Mouse (Mus musculus) intestine, postnatal 0 days (tissue): ENCODE data around the gene Pmepa1. TPM values are rescaled to one million over a fixed set of nuclear protein-coding genes. Genes with fewer than 3 reads are reported as not detected.

ENCODE experiments used
- ATAC-seq: fragments of 200-750 bp; cut with Nextera tagmentation; 2 replicates; pipeline ENCODE4 v1.8.0; 2017; ENCODE audit warnings: mild to moderate bottlenecking, moderate TSS enrichment, moderate library complexity
- H3K27ac ChIP-seq: fragments of 300-500 bp; sonication (generic); 2 replicates; pipeline ENCODE4 v1.5.1; 2014; ENCODE audit warnings: mild to moderate bottlenecking, low read depth, low read length, moderate library complexity
- H3K27me3 ChIP-seq: fragments of 300-500 bp; sonication (generic); replicated peaks from 2 replicates; pipeline ENCODE4 v1.6.1; 2014; ENCODE audit warnings: low read length, mixed read lengths; ENCODE audit not compliant: control insufficient read depth, insufficient read depth
- H3K36me3 ChIP-seq: fragments of 300-500 bp; sonication (generic); 2 replicates; pipeline ENCODE4 v1.6.1; 2014; ENCODE audit warnings: mild to moderate bottlenecking, moderate library complexity; ENCODE audit not compliant: control insufficient read depth, insufficient read depth
- H3K4me1 ChIP-seq: fragments of 300-500 bp; sonication (generic); replicated peaks from 2 replicates; pipeline ENCODE4 v1.6.1; 2014; ENCODE audit warnings: antibody characterized with exemption, low read length, mixed read lengths; ENCODE audit not compliant: control insufficient read depth, insufficient read depth
- H3K4me2 ChIP-seq: fragments of 300-500 bp; sonication (generic); replicated peaks from 2 replicates; pipeline ENCODE4 v1.6.1; 2014; ENCODE audit warnings: low read depth, mild to moderate bottlenecking, moderate library complexity
- H3K4me3 ChIP-seq: fragments of 300-500 bp; sonication (generic); 2 replicates; pipeline ENCODE4 v1.5.1; 2014; ENCODE audit warnings: low read depth, low read length
- H3K9ac ChIP-seq: fragments of 300-500 bp; sonication (generic); 2 replicates; pipeline ENCODE4 v1.6.1; 2014; ENCODE audit warnings: mild to moderate bottlenecking, low read depth, low read length
- H3K9me3 ChIP-seq: fragments of 300-500 bp; sonication (generic); 2 replicates; pipeline ENCODE4 v1.6.1; 2016; ENCODE audit warnings: mixed run types; ENCODE audit not compliant: control insufficient read depth
- CTCF ChIP-seq: sonication (generic); IDR thresholded peaks from 2 replicates; pipeline ENCODE4 v1.5.1; 2016; ENCODE audit warnings: low read depth, mild to moderate bottlenecking, control low read depth, antibody characterized with exemption, moderate library complexity
- WGBS: fragments of 180-500 bp; shearing (Covaris S2); extraction: QIAGEN DNeasy Blood & Tissue Kit; methylation state at CpG from one replicate; pipeline ENCODE4 v1.1.7; 2014; 5-methylcytosine and 5-hydroxymethylcytosine counted together
- polyA plus RNA-seq: library from polyadenylated mRNA; unstranded; fragments of >200 nt; fragmentation: Nextera tagmentation; extraction: Ambion mirVana; gene quantifications from 2 replicates; pipeline ENCODE4 v1.2.1, GENCODE M21; 2015

Pmepa1 gene
- polyA plus RNA-seq, 1 experiment from 2014 or later, result 5.9 TPM

DNA sequence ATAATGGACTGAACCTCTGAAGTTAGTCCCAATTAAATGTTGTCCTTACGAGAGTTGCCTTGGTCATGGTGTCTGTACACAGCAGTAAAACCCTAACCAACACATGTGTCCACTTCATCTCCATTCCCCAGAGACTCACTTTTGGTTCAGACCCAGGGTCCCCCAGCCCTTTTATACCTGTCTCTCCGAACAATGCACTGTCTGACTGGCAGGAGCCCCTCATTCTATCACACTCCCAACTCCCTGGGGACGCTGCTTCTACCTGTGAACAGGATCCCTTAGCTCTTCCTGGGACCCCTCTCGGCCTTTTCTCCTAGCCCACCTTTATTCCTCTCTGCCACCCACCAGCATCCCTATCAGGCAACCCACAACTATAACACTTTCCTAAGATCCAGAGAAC is 81.5 kb downstream of the Pmepa1 start:
- Histone ChIP-seq H3K27me3 (no peaks in the 10 kb centered on the region), H3K9me3 (no peaks in the 10 kb centered on the region), H3K4me3 (no peak overlapping the region), H3K27ac (no peak overlapping the region), H3K4me1 (no peaks in the 10 kb centered on the region), H3K4me2 (no peak overlapping the region), H3K9ac (no peak overlapping the region), H3K36me3 (no peaks in the 10 kb centered on the region)
- TF ChIP-seq CTCF, result no peak
- ATAC-seq, result no peak
- WGBS, result 85% methylated on average over 4 of the region's 4 CpGs

DNA sequence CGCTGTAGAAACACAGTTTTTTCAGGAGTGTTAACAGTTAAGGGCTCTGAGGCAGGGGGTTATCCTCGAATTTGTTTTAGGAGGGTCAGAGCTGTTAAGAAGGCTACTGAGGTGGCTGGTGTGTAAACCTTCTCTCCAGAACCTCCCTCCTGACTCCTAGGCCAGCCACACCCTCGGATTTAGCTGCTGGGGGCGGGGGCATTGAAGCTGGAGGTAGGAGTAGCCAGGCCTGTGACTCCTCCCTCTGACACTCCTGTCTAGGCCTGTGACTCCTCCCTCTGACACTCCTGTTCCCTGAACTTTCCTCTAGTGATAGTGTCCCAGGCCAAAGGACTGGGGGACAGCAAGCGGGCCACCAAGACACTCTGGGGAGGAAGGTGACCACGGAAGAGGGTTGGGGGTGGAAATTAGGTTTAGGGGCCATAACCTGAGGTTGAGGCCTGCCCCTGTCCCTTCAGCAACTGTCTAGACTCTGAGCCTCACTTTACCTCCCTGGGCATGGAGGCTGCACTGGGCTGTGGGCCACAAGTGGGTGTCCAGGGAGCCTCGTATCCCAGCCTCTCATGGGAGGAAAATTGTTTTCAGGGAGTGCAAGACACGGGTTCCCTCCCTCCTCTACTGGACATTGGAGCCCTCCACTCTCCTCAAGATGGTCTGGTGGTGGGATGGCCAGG is 89.0 kb downstream of the Pmepa1 start:
- H3K4me3 ChIP-seq, result no peak overlapping the region
- no peak for TF ChIP-seq CTCF
- no peak overlapping the region for H3K9ac ChIP-seq
- WGBS, result 37% methylated on average over 8 of the region's 8 CpGs
- peak; percentile 80 for ATAC-seq
- peak overlapping the region; percentile 45 for H3K4me2 ChIP-seq
- no peaks in the 10 kb centered on the region for H3K4me1 ChIP-seq
- H3K27me3 ChIP-seq, result no peaks in the 10 kb centered on the region; the same call in 1 of the 2 replicates
- no peak overlapping the region for H3K27ac ChIP-seq
- H3K36me3 ChIP-seq, result no peaks in the 10 kb centered on the region
- no peaks in the 10 kb centered on the region for H3K9me3 ChIP-seq

- 25% methylated on average over 26 of the region's 26 CpGs for WGBS
- peak; percentile 32 for ATAC-seq
- H3K36me3 ChIP-seq, result no peaks in the 10 kb centered on the region
- no peak overlapping the region for H3K27ac ChIP-seq
- no peak overlapping the region for H3K9ac ChIP-seq
- peak overlapping the region; percentile 45 for H3K4me2 ChIP-seq
- no peaks in the 10 kb centered on the region for H3K9me3 ChIP-seq
- peak; percentile 100 for TF ChIP-seq CTCF
- H3K4me3 ChIP-seq, result no peak overlapping the region
- no peaks in the 10 kb centered on the region; the same call in 1 of the 2 replicates for H3K27me3 ChIP-seq
- no peaks in the 10 kb centered on the region for H3K4me1 ChIP-seq
Observed at GRCm38 (mm10) chr2:173186047-173186943, 90.0 kb downstream of the Pmepa1 start.

DNA sequence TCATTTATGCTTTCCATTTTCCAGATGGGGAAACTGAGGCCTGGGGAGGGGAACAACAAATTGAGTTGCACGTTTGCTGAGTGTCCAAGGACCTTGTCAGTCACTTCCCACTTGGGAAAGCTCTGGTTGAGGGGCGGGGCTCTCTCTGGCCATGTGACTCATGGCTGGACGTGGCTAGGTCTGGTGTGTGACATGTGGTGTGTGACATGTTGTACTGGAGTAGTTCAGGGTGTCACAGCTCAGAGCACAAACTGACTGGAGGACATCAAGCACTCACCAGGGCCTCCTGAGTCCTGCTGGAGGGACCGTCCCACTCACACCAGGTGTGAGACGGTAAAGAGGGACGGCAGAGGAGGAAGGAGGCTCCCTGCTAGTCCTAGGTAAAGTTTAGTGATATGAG is 91.1 kb downstream of the Pmepa1 start:
- no peak overlapping the region for H3K4me2 ChIP-seq
- no peak overlapping the region for H3K4me3 ChIP-seq
- no peaks in the 10 kb centered on the region; the same call in 1 of the 2 replicates for H3K27me3 ChIP-seq
- no peak overlapping the region for H3K27ac ChIP-seq
- TF ChIP-seq CTCF, result no peak
- 0 out of 2 replicates have a peak, but pooled peaks have one; percentile 22 for ATAC-seq
- no peaks in the 10 kb centered on the region for H3K4me1 ChIP-seq
- 55% methylated on average over 6 of the region's 6 CpGs for WGBS
- H3K9me3 ChIP-seq, result no peaks in the 10 kb centered on the region
- no peak overlapping the region for H3K9ac ChIP-seq
- no peaks in the 10 kb centered on the region for H3K36me3 ChIP-seq

DNA sequence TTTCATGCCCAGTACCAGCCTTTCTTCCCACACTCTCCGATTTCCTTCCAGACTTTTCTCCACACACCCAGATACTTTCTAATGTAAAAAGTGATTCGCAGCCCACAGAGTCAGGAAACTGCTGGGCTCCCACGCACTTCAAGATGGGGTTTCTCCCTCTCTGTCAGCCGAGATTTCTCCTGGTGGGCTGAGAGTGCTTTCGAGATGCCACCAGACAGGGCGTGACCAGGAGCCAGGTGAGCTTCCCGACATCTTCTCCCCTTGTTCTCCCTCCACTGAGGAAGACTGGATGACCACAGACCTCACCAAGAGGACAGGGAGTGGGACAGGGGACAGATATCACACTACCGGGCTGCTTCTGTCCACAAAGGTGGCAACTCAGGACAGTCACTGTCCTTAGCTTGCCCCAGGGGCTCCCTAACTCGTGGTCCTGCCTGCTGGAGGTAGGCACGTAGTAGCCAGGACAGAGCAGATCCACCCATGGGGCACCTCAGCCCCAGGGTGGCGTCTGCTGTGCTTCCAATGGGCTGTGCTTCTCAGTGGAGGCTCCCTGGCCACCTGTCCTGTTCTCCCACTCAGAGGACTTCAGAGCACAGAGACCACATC is 91.8 kb downstream of the Pmepa1 start:
- H3K4me2 ChIP-seq, result no peak overlapping the region
- no peak for ATAC-seq
- no peaks in the 10 kb centered on the region for H3K36me3 ChIP-seq
- H3K4me1 ChIP-seq, result no peaks in the 10 kb centered on the region
- no peak for TF ChIP-seq CTCF
- H3K27ac ChIP-seq, result no peak overlapping the region
- no peak overlapping the region for H3K4me3 ChIP-seq
- 47% methylated on average over 11 of the region's 11 CpGs for WGBS
- no peaks in the 10 kb centered on the region for H3K9me3 ChIP-seq
- H3K27me3 ChIP-seq, result no peaks in the 10 kb centered on the region; the same call in 1 of the 2 replicates
- no peak overlapping the region for H3K9ac ChIP-seq
